Mouse (Mus musculus) kidney, adult 2 months (tissue): ENCODE results near the gene Dglucy. TPM values are rescaled to one million over a fixed set of nuclear protein-coding genes. Genes with fewer than 3 reads are reported as not detected.

ENCODE experiments used
- DNase-seq: peaks from one replicate; pipeline ENCODE4 v3.0.0; 2021
- H3K27ac ChIP-seq: fragments of 200-500 bp; 2 replicates; pipeline ENCODE4 v1.5.1; 2012; ENCODE audit warnings: low read depth, low read length, control low read depth, inconsistent platforms; ENCODE audit not compliant: insufficient read depth
- H3K27me3 ChIP-seq: fragments of 200-500 bp; replicated peaks from 2 replicates; pipeline ENCODE4 v1.6.1; 2012; ENCODE audit warnings: mild to moderate bottlenecking, moderate library complexity, low read length, inconsistent platforms; ENCODE audit not compliant: control insufficient read depth, insufficient read depth
- H3K36me3 ChIP-seq: fragments of 200-500 bp; 2 replicates; pipeline ENCODE4 v1.6.1; 2012; ENCODE audit warnings: mild to moderate bottlenecking, moderate library complexity, low read length, inconsistent platforms; ENCODE audit not compliant: control insufficient read depth, insufficient read depth
- H3K4me1 ChIP-seq: fragments of 200-500 bp; 2 replicates; pipeline ENCODE4 v1.6.1; 2011; ENCODE audit warnings: low read length; ENCODE audit not compliant: control insufficient read depth, insufficient read depth
- H3K4me3 ChIP-seq: fragments of 200-500 bp; 2 replicates; pipeline ENCODE4 v1.5.1; 2011; ENCODE audit warnings: mild to moderate bottlenecking, low read depth, low read length, control low read depth; ENCODE audit not compliant: insufficient read depth
- CTCF ChIP-seq: fragments of 200-500 bp; conservative IDR thresholded peaks from 2 replicates; pipeline ENCODE4 v1.5.1; 2011; ENCODE audit warnings: low read depth, mild to moderate bottlenecking, control low read depth, low read length, moderate library complexity, mixed read lengths; ENCODE audit not compliant: insufficient read depth, insufficient read length
- POLR2A ChIP-seq: fragments of 200-500 bp; IDR thresholded peaks from one replicate; pipeline ENCODE4 v1.6.1; 2011; ENCODE audit warnings: low read depth, low read length, control low read depth
- WGBS: fragments of 180-500 bp; shearing (Covaris S2); methylation state at CpG from one replicate; pipeline ENCODE4 v1.1.7; 2018; 5-methylcytosine and 5-hydroxymethylcytosine counted together
- polyA plus RNA-seq: library from polyadenylated mRNA; depleted of rRNA; stranded (reverse); fragments of >200 nt; gene quantifications from 2 replicates; pipeline ENCODE4 v1.2.3, GENCODE M21; 2012; rRNA removed

Dglucy gene
- polyA plus RNA-seq, 1 experiment = 88.1 TPM

- TF ChIP-seq POLR2A = no peak
- DNase-seq = peak; percentile 92
- Histone ChIP-seq H3K4me1 (peaks cover 9% of the 10 kb centered on the region; the same call in 1 of the 2 replicates), H3K36me3 (no peaks in the 10 kb centered on the region), H3K27me3 (no peaks in the 10 kb centered on the region), H3K27ac (no peak overlapping the region; the same call in 1 of the 2 replicates), H3K4me3 (no peak overlapping the region)
- WGBS = 54% methylated on average over 4 of the region's 4 CpGs
These were observed 157.9 kb downstream of the Dglucy start for GRCm38 (mm10) chr12:100936737-100937136.

- TF ChIP-seq POLR2A (no peak), CTCF (no peak)
- no peak overlapping the region for H3K4me3 ChIP-seq
- H3K27ac ChIP-seq = no peak overlapping the region
- H3K27me3 ChIP-seq = no peaks in the 10 kb centered on the region
- peak; percentile 65 for DNase-seq
- no peaks in the 10 kb centered on the region for H3K36me3 ChIP-seq
- WGBS = 60% methylated on average over 21 of the region's 21 CpGs
- peaks cover 9% of the 10 kb centered on the region; the same call in 1 of the 2 replicates for H3K4me1 ChIP-seq
These were observed 158.8 kb downstream of the Dglucy start for GRCm38 (mm10) chr12:100937441-100938360.

GRCm38 (mm10) chr12:100941361-100941760 is 162.5 kb downstream of the Dglucy start:
- no peak overlapping the region for H3K4me3 ChIP-seq
- H3K36me3 ChIP-seq = no peaks in the 10 kb centered on the region
- 0 out of 2 replicates have a peak, but pooled peaks cover 5% of the 10 kb centered on the region for H3K4me1 ChIP-seq
- DNase-seq = no peak
- WGBS = 84% methylated on average over 3 of the region's 3 CpGs
- TF ChIP-seq POLR2A (no peak), CTCF (no peak)
- no peaks in the 10 kb centered on the region for H3K27me3 ChIP-seq
- H3K27ac ChIP-seq = no peak overlapping the region

- H3K36me3 ChIP-seq = no peaks in the 10 kb centered on the region
- no peak overlapping the region for H3K4me3 ChIP-seq
- no peaks in the 10 kb centered on the region for H3K27me3 ChIP-seq
- no peak for DNase-seq
- WGBS = 88% methylated on average over 4 of the region's 4 CpGs
- no peak for TF ChIP-seq CTCF
- no peak for TF ChIP-seq POLR2A
- no peak overlapping the region for H3K27ac ChIP-seq
- H3K4me1 ChIP-seq = no peaks in the 10 kb centered on the region
These were observed 164.3 kb downstream of the Dglucy start for GRCm38 (mm10) chr12:100943146-100943545.

- no peak for DNase-seq
- no peaks in the 10 kb centered on the region for H3K27me3 ChIP-seq
- H3K27ac ChIP-seq = no peak overlapping the region
- no peaks in the 10 kb centered on the region for H3K4me1 ChIP-seq
- no peak for TF ChIP-seq POLR2A
- TF ChIP-seq CTCF = no peak
- H3K36me3 ChIP-seq = no peaks in the 10 kb centered on the region
- no peak overlapping the region for H3K4me3 ChIP-seq
- WGBS = 88% methylated on average over 21 of the region's 21 CpGs
These were observed 166.1 kb downstream of the Dglucy start for GRCm38 (mm10) chr12:100944921-100945336.

- Histone ChIP-seq H3K27me3 (no peaks in the 10 kb centered on the region), H3K4me1 (no peaks in the 10 kb centered on the region), H3K36me3 (no peaks in the 10 kb centered on the region), H3K27ac (no peak overlapping the region), H3K4me3 (no peak overlapping the region)
- DNase-seq = no peak
- WGBS = 70% methylated on average over 12 of the region's 12 CpGs
- TF ChIP-seq CTCF (no peak), POLR2A (no peak)
These were observed 166.6 kb downstream of the Dglucy start for GRCm38 (mm10) chr12:100945501-100945900.

GRCm38 (mm10) chr12:100945948-100946347 is 167.1 kb downstream of the Dglucy start:
- WGBS = 83% methylated on average over 12 of the region's 12 CpGs
- no peak for DNase-seq
- TF ChIP-seq CTCF (no peak), POLR2A (no peak)
- Histone ChIP-seq H3K36me3 (no peaks in the 10 kb centered on the region), H3K27me3 (no peaks in the 10 kb centered on the region), H3K27ac (no peak overlapping the region), H3K4me3 (no peak overlapping the region), H3K4me1 (no peaks in the 10 kb centered on the region)

Other genes starting within 250 kb of the Dglucy start
- gene Rps6ka5, start 52.1 kb upstream of the Dglucy start, polyA plus RNA-seq = 1.1 TPM in 2 replicates
- 0.50 and 1.9 TPM in 2 replicates for gene Gpr68, start 129.1 kb downstream of the Dglucy start, polyA plus RNA-seq
- gene Ccdc88c, start 250.0 kb downstream of the Dglucy start, polyA plus RNA-seq = 5.4 and 6.6 TPM in 2 replicates